Mouse (Mus musculus) right cerebral cortex, postnatal 10 days (tissue): ENCODE measurements around the gene Cacnb1.

Experiments
- DNase-seq, 2 experiments: peaks; one replicate each; pipeline ENCODE4 v3.0.0; 2021; ENCODE audit warnings: low spot score in 2 of 2

Cacnb1 gene

DNA sequence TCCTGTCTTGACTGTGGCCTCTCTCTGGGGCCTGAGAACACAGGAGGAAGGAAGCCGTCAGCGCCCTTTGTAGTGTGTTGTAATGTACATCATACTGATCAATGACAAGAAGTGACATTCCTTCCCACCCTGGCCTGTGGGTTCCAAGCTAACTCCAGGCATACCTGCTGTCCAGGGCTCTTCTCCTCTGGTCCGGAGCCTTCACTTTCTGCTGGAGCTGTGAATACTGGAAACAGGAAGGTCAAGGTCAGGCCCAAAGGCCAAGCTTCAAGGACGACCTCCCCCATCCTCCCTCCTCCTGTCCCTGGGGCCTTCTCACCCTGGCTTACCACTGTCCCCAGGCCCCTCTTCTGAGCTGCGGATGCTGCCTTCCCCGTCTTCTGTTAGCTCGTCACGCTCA, 18.1 kb upstream of the Cacnb1 start:
- DNase-seq: no peak

DNA sequence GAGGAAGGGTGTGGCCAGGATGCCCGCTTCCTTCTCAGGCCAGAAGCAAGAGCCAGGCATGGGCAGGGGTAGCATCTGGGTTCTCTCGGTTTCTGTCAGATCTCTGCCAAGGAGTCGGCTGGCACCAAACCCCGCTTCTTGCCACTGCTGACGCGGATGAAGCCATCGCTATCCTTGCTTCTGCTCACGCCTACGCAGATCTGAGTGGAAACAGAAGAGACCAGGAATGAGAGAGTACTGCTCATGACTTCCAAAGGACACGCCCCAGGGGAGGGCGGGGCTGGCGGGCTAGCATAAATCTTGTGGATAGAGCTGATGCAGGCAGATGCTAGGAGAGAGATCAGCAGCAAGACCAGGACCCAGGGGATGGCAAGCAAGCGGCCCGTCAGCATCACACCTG, 15.0 kb upstream of the Cacnb1 start:
- DNase-seq: peak; percentile 60 to 68

GRCm38 (mm10) chr11:98035977-98036377, 13.1 kb upstream of the Cacnb1 start:
- DNase-seq: peak; percentile 70 to 72

DNA sequence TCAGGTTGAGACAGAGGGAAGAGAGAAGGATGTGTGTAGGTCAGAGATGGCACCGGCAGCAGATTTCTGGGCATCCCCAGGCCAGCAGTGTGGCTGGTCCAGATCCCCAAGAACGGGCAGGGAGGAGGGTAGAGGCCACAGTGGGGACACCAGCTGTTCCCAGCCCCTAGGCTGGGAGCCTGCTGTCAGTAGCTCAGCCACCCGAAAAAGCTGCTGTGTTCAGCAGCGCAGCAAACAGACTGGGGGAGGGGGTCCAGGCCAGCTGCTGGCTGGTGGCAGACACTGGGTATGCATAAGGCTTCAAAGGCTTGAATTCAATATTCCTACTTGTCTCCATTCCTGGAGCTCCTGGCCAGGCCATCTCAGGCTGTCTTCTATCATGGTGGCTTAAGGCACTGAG, 12.0 kb upstream of the Cacnb1 start:
- peak; percentile 68 to 78 for DNase-seq

DNA sequence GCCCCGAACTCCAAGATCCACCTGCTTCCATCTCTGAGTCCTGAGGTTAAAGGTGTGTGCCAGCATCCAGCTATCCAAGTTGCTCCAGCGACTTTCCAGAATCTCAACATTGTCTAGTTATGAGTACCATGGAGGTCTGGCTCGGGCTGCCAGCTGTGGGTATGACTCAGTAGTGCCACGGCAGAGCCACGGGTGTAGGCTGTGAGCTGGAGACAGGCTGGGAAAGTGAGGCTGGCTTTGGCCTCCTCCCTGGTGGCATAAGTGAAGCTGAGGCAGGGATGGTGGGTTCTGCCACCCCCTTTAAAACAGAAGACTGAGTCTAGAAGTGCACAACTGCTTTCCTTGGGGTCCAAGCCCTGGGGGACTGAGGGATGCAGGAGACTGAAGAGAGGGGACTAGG, 11.2 kb upstream of the Cacnb1 start:
- DNase-seq: peak in 1 of 2 experiments; percentile 21

GRCm38 (mm10) chr11:98031443-98031770, 8.6 kb upstream of the Cacnb1 start:
- peak; percentile 83 to 89 for DNase-seq

DNA sequence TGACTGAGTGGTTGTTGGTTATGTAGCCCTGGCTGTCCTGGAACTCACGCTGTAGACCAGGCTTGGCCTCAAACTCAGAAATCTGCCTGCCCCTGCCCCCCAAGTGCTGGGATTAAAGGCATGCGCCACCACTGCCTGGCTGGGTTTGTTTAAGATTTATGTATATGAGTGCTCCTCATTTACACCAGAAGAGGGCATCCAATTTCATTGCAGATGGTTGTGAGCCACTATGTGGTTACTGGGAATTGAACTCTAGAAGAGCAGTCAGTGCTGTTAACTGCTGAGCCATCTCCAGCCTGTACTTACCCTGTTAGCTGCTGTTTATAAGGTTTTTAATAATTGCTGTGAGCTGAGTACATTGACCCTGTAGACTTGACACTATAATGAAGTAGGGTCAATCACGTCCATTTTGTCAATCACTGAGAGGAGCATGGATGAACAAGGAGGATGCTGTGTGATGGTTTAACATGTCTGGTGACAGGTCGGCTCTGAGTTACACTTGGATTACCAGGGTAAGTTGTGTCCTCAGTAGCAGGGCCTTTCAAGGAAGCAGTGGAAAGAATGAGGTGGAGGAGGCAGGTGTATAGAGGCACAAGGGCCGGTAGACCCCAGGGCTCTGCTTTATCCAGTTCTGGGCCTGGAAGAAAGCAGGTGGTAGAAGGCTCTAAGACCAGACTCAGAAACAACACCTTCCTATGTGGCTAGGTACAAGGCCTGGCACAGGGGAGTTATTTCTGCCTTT, 8.0 kb upstream of the Cacnb1 start:
- DNase-seq: peak in 1 of 2 experiments; percentile 21

- no peak for DNase-seq
Observed at GRCm38 (mm10) chr11:98027785-98028184, 5.0 kb upstream of the Cacnb1 start.

- no peak for DNase-seq
Observed at GRCm38 (mm10) chr11:98027297-98027688, 4.5 kb upstream of the Cacnb1 start.

DNA sequence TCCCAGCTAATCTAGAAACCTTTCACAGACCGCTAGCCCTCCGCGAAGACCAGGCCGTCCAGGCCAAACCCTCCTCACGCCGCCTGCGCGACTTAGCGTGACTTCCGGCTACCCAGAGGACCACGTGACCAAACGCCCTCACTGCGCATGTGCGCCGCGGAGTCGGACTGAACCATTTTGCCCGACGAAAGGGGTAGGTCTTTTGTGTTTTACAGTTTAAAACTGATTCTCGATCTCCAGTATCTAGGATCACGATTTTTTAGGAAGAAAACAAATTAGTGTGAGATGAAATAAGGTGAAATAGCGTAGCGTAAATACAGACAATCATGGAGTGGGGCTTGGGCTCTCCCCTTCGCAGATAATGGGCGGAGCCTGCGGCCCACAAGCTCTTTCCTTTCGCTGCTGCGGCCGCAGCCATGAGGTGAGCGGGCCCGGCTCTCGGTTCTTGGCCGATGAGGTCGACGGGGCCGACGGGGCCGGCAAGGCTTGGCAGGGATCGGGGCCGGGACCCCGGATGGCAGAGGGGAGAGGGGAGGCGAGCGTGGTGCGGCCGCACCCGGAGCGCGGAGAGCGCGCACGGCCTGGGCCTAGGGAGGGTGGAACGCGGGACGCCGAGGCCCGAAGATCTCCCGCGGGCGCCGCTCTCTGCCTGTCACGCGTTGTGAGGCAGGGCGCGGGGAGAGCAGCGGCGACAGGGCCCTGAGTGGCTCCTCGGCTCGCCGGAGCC, 3.9 kb upstream of the Cacnb1 start, which contains the start of gene Rpl19:
Rpl19 (plus strand) TSS at position 141 of the 727 bp plus-strand sequence.
- peak; percentile 95 to 96 for DNase-seq

- no peak for DNase-seq
Observed at GRCm38 (mm10) chr11:98026248-98026569, 3.4 kb upstream of the Cacnb1 start.

GRCm38 (mm10) chr11:98024516-98024915, 1.7 kb upstream of the Cacnb1 start:
- DNase-seq: no peak

DNA sequence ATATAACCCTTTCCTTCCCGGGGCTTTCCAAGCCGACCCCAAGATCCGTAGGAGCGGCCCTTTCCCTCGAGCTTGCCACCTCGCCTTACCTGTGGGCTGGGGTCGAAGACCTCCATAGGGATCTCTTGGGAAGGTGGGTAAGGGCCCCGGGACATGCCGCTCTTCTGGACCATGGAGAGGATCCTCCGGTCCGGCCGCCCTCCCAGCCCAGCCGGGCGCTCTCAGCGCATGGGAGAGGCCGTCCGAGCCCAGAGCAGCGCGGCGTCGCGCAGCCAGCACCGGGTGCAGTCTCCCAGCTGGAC, 630 bp downstream of the Cacnb1 start:
- DNase-seq: no peak

DNA sequence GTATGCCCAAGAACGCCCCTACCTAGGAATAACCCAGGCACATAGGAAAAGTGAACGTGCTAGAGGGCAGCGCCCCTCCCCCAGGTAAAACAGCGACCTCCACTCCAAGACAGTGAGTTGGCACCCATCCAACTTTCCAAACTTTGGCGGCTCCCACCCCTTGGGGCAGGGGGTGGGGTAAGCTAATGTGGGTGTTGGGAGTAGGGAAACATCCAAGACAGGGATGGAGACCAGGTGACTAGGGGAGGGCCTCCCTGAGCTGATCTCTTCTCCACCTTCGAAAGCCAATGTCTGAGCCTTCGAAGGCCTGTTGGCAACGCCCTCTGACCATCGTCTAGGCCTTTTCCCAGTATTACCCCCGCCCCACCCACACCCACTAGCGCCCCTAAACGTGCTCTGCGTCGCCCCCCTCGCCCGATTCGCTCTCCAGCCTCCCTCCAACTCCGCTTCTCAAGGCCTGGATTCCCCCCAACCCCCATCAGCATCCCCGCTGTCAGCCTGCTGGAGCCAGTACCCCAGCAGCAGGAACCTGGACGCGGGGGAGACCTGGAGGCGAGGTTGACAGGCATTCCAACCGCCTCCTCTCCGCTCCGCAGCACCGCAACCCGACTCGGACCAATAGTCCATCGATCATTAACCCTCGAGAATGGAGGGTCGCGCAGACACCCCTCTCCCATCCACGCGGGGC, 1.1 kb downstream of the Cacnb1 start:
- DNase-seq: peak; percentile 77 to 78

GRCm38 (mm10) chr11:98021118-98021517, 1.7 kb downstream of the Cacnb1 start:
- no peak for DNase-seq

- peak; percentile 51 to 65 for DNase-seq
Observed at GRCm38 (mm10) chr11:98020710-98021109, 2.1 kb downstream of the Cacnb1 start.

- peak; percentile 52 to 63 for DNase-seq
Observed at GRCm38 (mm10) chr11:98019883-98020610, 2.8 kb downstream of the Cacnb1 start.

- peak; percentile 84 to 91 for DNase-seq
Observed at GRCm38 (mm10) chr11:98018858-98019641, 3.8 kb downstream of the Cacnb1 start.

DNA sequence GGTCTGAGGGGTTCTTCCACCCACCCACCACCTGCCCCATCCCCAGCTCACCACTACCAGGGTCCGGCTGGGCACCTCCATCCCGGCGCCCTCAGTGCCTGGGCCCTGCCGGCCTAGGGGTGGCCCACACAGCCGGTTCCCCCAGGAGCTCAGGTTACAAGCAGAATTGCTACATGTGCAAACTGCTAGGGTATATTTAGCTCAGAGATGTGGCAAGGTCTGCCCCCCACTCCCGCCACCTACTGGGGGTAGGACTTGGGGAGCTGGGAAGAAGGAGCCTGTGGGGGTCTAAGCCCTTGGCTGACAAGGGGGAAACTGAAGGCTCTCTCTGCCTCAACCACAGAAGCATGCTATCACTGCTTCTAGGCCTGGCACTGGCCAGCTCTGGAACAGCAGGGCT, 4.6 kb downstream of the Cacnb1 start:
- DNase-seq: peak in 1 of 2 experiments; percentile 22

DNA sequence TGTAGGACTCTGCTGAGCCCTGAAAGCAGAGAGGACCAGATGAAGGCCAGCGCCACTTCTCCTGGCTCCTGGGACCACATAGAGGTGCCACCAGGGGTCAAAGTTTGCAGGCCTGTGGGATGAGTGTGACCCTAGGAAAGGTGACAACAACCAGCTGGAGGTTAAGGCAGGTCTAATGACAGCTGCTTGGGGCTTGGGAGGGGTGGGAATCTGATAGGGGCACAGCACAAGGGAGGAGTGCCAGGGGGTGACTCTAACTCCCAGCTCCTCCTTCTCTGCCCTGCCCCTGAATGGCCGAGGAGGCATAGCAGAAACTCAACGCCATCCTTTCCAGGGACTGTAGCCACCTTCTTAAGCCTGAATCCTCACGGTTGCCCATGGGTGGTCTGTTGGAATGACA, 6.0 kb downstream of the Cacnb1 start:
- DNase-seq: peak in 1 of 2 experiments; percentile 22

DNA sequence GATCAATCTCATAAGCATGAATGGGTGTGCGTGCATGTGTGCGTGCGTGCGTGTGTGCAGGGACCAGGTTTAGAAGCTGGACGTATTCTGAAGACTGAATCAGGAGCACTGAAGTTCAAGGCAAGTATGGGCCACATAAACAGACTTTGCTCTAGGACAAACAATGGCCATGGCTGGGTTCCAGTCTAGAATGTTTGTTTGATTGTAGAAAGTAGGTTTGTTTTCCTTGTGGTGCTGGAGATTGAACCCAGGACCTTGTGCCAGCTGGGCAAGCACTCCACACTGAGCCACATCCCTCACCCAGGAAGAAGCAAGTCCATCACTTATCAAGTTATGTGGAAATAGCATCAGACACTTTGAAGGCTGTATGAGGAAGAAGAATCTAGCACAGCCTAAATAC, 6.7 kb downstream of the Cacnb1 start:
- no peak for DNase-seq

- DNase-seq: no peak
Observed at GRCm38 (mm10) chr11:98012831-98013230, 10.0 kb downstream of the Cacnb1 start.
